Comparison of ENCODE assay signal across 14 mouse cellular contexts in genomic region chr6:37011597-37011996, GRCm38 (mm10).
"Had no signal": no experiment of that assay in that cellular context is flagged by ENCODE, and none has a peak within 500 bp of the region (broad histone marks: within the 10 kb centered on the region; RNA-seq: fewer than 3 reads in every experiment).

No protein-coding gene starts in this region.

- H3K9ac ChIP-seq: limb, embryonic 13.5 days; liver, embryonic 15.5 days; midbrain, embryonic 12.5 days; neural tube, embryonic 15.5 days had no signal

- H3K27me3 ChIP-seq: limb, embryonic 13.5 days; liver, embryonic 15.5 days; midbrain, embryonic 12.5 days; neural tube, embryonic 15.5 days had no signal

- H3K4me3 ChIP-seq: limb, embryonic 13.5 days; liver, embryonic 15.5 days; midbrain, embryonic 12.5 days; myocyte; neural tube, embryonic 15.5 days had no signal

- H3K36me3 ChIP-seq: limb, embryonic 13.5 days; liver, embryonic 15.5 days; midbrain, embryonic 12.5 days; neural tube, embryonic 15.5 days had no signal

- H3K9me3 ChIP-seq: limb, embryonic 13.5 days; liver, embryonic 15.5 days; midbrain, embryonic 12.5 days; neural tube, embryonic 15.5 days had no signal

- DNase-seq: kidney, adult 11 months; kidney, adult 9 months; kidney, postnatal 14 days; layer of hippocampus, postnatal 36 days; left cerebral cortex, postnatal 4 days; lung, postnatal 4 days; right cerebral cortex, adult 18-20 months; thymus, adult 18-20 months; thymus, postnatal 14 days had no signal

- H3K27ac ChIP-seq: limb, embryonic 13.5 days; liver, embryonic 15.5 days; midbrain, embryonic 12.5 days; neural tube, embryonic 15.5 days had no signal

- H3K4me2 ChIP-seq: limb, embryonic 13.5 days; liver, embryonic 15.5 days; midbrain, embryonic 12.5 days; neural tube, embryonic 15.5 days had no signal

- H3K4me1 ChIP-seq: limb, embryonic 13.5 days; liver, embryonic 15.5 days had no signal
